Mouse (Mus musculus) forebrain, embryonic 10.5 days (tissue): ENCODE data around the gene Abr. TPM values are rescaled to one million over a fixed set of nuclear protein-coding genes. Genes with fewer than 3 reads are reported as not detected.

Source experiments
- DNase-seq: peaks from one replicate; pipeline ENCODE4 v3.0.0-alpha.2; 2017; ENCODE audit warnings: low spot score; ENCODE audit errors: extremely low spot score
- H3K27ac ChIP-seq: fragments of 300-500 bp; sonication (generic); 2 replicates; pipeline ENCODE4 v1.5.1; 2016; ENCODE audit warnings: mild to moderate bottlenecking
- H3K27me3 ChIP-seq: fragments of 300-500 bp; sonication (generic); 2 replicates; pipeline ENCODE4 v1.6.1; 2016; ENCODE audit warnings: mild to moderate bottlenecking; ENCODE audit not compliant: poor library complexity, severe bottlenecking
- H3K36me3 ChIP-seq: fragments of 300-500 bp; sonication (generic); replicated peaks from 2 replicates; pipeline ENCODE4 v1.6.1; 2016; ENCODE audit warnings: mild to moderate bottlenecking, moderate library complexity
- H3K4me1 ChIP-seq: fragments of 300-500 bp; sonication (generic); 2 replicates; pipeline ENCODE4 v1.6.1; 2016
- H3K4me3 ChIP-seq: fragments of 300-500 bp; sonication (generic); 2 replicates; pipeline ENCODE4 v1.5.1; 2016; ENCODE audit warnings: mild to moderate bottlenecking, moderate library complexity
- H3K9me3 ChIP-seq: fragments of 300-500 bp; sonication (generic); 2 replicates; pipeline ENCODE4 v1.6.1; 2016; ENCODE audit warnings: mild to moderate bottlenecking, moderate library complexity
- WGBS: fragments of 180-500 bp; shearing (Covaris S2); methylation state at CpG from one replicate; pipeline ENCODE4 v1.1.7; 2016; 5-methylcytosine and 5-hydroxymethylcytosine counted together
- polyA plus RNA-seq: library from polyadenylated mRNA; unstranded; fragments of >200 nt; fragmentation: Nextera tagmentation; extraction: Ambion mirVana; gene quantifications from 2 replicates; pipeline ENCODE4 v1.2.1, GENCODE M21; 2016

Abr gene
- polyA plus RNA-seq, 1 experiment from 2014 or later: 27.0 TPM

DNA sequence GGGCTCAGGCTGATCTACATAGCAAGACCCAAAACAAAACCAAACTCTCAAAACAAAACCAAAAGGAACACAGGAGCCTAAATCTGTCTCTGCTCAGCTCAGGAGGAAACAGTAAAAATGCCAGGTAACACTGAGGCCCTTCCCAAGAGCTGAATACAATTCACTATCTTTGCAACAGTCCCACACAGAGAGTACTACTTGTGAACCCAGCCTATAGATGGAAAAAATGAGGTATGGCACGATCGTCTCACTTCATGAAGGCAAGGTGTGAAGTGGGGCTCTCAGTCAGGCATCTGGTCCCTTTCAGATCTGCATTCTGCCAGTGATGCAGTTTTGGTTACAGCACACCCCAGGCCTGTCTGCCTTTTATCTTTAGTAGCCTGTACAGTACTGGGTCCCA is 138.1 kb downstream of the Abr start:
- 86% methylated on average over 2 of the region's 2 CpGs for WGBS
- 0 out of 2 replicates have a peak overlapping the region, but pooled peaks have one; percentile 5 for H3K27ac ChIP-seq
- 0 out of 2 replicates have a peak, but pooled peaks cover 4% of the 10 kb centered on the region for H3K27me3 ChIP-seq
- H3K4me1 ChIP-seq: peaks cover 27% of the 10 kb centered on the region
- DNase-seq: no peak
- peaks cover 11% of the 10 kb centered on the region for H3K36me3 ChIP-seq
- H3K4me3 ChIP-seq: no peak overlapping the region
- H3K9me3 ChIP-seq: no peaks in the 10 kb centered on the region

GRCm38 (mm10) chr11:76483171-76483727 is 138.9 kb downstream of the Abr start:
- 0 out of 2 replicates have a peak overlapping the region, but pooled peaks have one; percentile 11 for H3K27ac ChIP-seq

DNA sequence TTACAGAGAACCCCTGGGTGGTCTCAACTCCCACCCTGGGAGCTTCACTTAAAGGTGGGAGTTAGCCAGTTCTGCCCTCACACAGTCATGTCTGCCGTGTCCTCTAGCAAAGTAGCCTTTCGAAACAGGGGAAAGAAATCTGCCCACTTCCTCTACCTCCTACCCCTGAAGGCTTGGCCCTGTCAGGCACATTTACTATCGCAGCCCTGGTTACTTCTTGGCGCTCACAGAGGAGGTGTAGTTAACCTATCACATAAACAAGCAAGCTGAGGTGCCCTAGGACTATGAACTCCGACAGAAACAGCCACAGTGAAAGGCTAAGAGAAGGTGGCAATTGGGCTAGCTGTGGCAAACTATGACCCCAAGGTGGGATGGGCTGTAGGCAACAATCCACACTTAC is 139.4 kb downstream of the Abr start:
- H3K4me3 ChIP-seq: no peak overlapping the region
- 36% methylated on average over 5 of the region's 5 CpGs for WGBS
- H3K4me1 ChIP-seq: peaks cover 27% of the 10 kb centered on the region
- H3K36me3 ChIP-seq: peaks cover 25% of the 10 kb centered on the region
- no peaks in the 10 kb centered on the region for H3K9me3 ChIP-seq
- H3K27ac ChIP-seq: 0 out of 2 replicates have a peak overlapping the region, but pooled peaks have one; percentile 11
- no peak for DNase-seq
- H3K27me3 ChIP-seq: 0 out of 2 replicates have a peak, but pooled peaks cover 4% of the 10 kb centered on the region

More at GRCm38 (mm10) chr11:76483171-76483727, 138.9 kb downstream of the Abr start:
- H3K36me3 ChIP-seq: peaks cover 19% of the 10 kb centered on the region
- H3K27me3 ChIP-seq: 0 out of 2 replicates have a peak, but pooled peaks cover 4% of the 10 kb centered on the region
- H3K4me3 ChIP-seq: no peak overlapping the region
- H3K9me3 ChIP-seq: no peaks in the 10 kb centered on the region
- DNase-seq: no peak
- 14% methylated on average over 4 of the region's 4 CpGs for WGBS
- peaks cover 27% of the 10 kb centered on the region for H3K4me1 ChIP-seq

- Histone ChIP-seq H3K4me3 (no peak overlapping the region), H3K9me3 (no peaks in the 10 kb centered on the region), H3K27ac (no peak overlapping the region), H3K36me3 (peaks cover 27% of the 10 kb centered on the region), H3K4me1 (peaks cover 32% of the 10 kb centered on the region), H3K27me3 (0 out of 2 replicates have a peak, but pooled peaks cover 4% of the 10 kb centered on the region)
- no peak for DNase-seq
- WGBS: 58% methylated on average over 5 of the region's 5 CpGs
These were observed 139.9 kb downstream of the Abr start for GRCm38 (mm10) chr11:76482183-76482582.

- Histone ChIP-seq H3K9me3 (no peaks in the 10 kb centered on the region), H3K27me3 (0 out of 2 replicates have a peak, but pooled peaks cover 4% of the 10 kb centered on the region), H3K36me3 (peaks cover 28% of the 10 kb centered on the region), H3K4me1 (peaks cover 36% of the 10 kb centered on the region), H3K4me3 (no peak overlapping the region), H3K27ac (no peak overlapping the region)
- 91% methylated on average over 4 of the region's 4 CpGs for WGBS
- no peak for DNase-seq
These were observed 142.4 kb downstream of the Abr start for GRCm38 (mm10) chr11:76479729-76480128.

- H3K27ac ChIP-seq: no peak overlapping the region
- H3K27me3 ChIP-seq: 0 out of 2 replicates have a peak, but pooled peaks cover 4% of the 10 kb centered on the region
- DNase-seq: no peak
- WGBS: 86% methylated on average over 13 of the region's 13 CpGs
- peaks cover 36% of the 10 kb centered on the region for H3K4me1 ChIP-seq
- H3K36me3 ChIP-seq: peaks cover 28% of the 10 kb centered on the region
- H3K4me3 ChIP-seq: no peak overlapping the region
- no peaks in the 10 kb centered on the region for H3K9me3 ChIP-seq
These were observed 143.1 kb downstream of the Abr start for GRCm38 (mm10) chr11:76478676-76479655.

- Histone ChIP-seq H3K4me1 (peaks cover 30% of the 10 kb centered on the region), H3K4me3 (no peak overlapping the region), H3K36me3 (peaks cover 28% of the 10 kb centered on the region), H3K27me3 (no peaks in the 10 kb centered on the region), H3K27ac (no peak overlapping the region), H3K9me3 (no peaks in the 10 kb centered on the region)
- no peak for DNase-seq
- 49% methylated on average over 5 of the region's 5 CpGs for WGBS
These were observed 145.0 kb downstream of the Abr start for GRCm38 (mm10) chr11:76477095-76477525.

- Histone ChIP-seq H3K4me1 (peaks cover 29% of the 10 kb centered on the region), H3K36me3 (peaks cover 31% of the 10 kb centered on the region), H3K27me3 (no peaks in the 10 kb centered on the region), H3K27ac (0 out of 2 replicates have a peak overlapping the region, but pooled peaks have one; percentile 11), H3K4me3 (no peak overlapping the region), H3K9me3 (no peaks in the 10 kb centered on the region)
- no peak for DNase-seq
- WGBS: 85% methylated on average over 8 of the region's 8 CpGs
These were observed 145.6 kb downstream of the Abr start for GRCm38 (mm10) chr11:76476376-76477094.

DNA sequence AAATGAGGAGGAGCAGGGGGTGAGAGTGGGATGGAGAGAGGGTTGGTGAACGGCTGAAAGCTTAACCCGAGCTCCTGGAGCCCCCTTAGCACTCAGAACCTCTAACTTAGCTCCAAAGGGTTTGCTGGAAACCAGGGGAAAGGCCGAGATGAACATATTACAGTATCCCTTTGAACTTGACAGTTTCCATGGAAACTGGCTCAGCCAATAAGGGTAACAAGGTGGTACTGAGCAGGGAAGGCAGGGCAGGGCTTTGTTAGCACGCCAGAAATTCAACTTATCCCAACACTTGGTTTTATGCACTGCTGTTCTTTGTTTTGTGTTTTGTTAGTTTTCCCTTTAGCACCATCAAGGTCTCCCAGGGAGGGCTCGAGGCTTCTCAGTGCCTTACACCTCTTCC is 149.5 kb downstream of the Abr start:
- H3K4me1 ChIP-seq: peaks cover 55% of the 10 kb centered on the region
- H3K36me3 ChIP-seq: peaks cover 15% of the 10 kb centered on the region
- no peak for DNase-seq
- H3K4me3 ChIP-seq: no peak overlapping the region
- H3K9me3 ChIP-seq: no peaks in the 10 kb centered on the region
- 0 out of 2 replicates have a peak, but pooled peaks cover 14% of the 10 kb centered on the region for H3K27me3 ChIP-seq
- 54% methylated on average over 5 of the region's 5 CpGs for WGBS
- H3K27ac ChIP-seq: peak overlapping the region; percentile 31

DNA sequence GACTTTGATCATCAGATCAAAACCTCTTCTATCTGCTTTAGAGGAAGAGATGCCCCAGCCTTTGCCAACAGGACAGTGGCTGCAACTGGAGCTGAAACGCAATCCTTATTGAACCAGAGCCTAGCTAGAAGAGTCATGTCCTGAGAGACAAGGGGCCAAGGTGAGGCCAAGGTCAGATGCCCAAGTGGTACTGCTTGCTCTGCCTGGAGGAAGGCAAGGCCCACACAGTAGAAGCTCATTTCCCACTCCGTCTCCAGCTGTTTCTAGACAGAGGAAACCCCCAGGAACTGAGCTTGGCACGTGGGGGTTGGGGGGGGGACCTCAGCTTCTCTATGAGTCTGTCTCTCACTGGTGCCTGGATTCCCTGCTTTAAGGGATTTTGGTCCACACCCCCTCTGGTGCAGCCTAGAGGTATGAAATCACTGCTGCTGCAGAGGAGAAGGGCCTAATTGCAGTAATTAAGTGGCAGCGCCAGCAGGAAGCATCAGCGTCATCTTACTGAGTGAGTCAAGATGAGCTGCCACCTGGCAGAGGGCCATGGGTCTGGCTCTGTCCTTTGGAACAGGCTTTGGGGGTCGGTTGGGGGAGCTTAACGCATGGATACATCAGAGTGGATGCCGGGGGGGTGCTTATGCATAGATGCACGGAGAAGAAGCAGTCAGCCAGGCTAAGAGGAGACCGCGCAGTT is 152.7 kb downstream of the Abr start:
- Histone ChIP-seq H3K4me1 (peaks cover 68% of the 10 kb centered on the region), H3K36me3 (0 out of 2 replicates have a peak, but pooled peaks cover 11% of the 10 kb centered on the region), H3K27me3 (peaks cover 25% of the 10 kb centered on the region), H3K4me3 (no peak overlapping the region), H3K27ac (peak overlapping the region; percentile 74), H3K9me3 (no peaks in the 10 kb centered on the region)
- 64% methylated on average over 11 of the region's 11 CpGs for WGBS
- DNase-seq: no peak

DNA sequence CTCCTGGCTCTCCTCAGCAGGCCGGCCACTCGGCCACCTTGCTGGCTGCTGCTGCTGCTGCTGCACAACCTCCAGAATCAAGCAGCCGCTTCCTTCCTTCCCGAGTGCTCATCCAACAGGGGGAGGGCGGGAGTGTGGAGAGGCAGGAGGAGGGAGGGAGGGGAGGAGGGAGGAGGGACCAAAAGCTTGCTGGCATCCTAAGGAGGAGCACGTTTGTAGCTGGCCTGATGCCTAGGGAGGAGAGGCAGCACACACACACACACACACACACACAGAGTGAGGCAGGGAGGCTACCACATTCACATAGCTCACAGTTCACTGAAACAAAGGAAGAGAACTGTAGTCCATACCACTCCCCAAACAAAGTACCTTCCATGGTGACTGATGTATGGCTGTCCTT is 153.8 kb downstream of the Abr start:
- peak overlapping the region; percentile 28 for H3K4me3 ChIP-seq
- DNase-seq: no peak
- no peaks in the 10 kb centered on the region for H3K9me3 ChIP-seq
- H3K27ac ChIP-seq: peak overlapping the region; percentile 74
- peaks cover 76% of the 10 kb centered on the region for H3K4me1 ChIP-seq
- H3K36me3 ChIP-seq: peaks cover 21% of the 10 kb centered on the region
- 8% methylated on average over 5 of the region's 6 CpGs for WGBS
- peaks cover 25% of the 10 kb centered on the region for H3K27me3 ChIP-seq
